Mouse (Mus musculus) forebrain, embryonic 12.5 days (tissue): ENCODE measurements around the gene Ftl1. TPM values are rescaled to one million over a fixed set of nuclear protein-coding genes. Genes with fewer than 3 reads are reported as not detected.
"Not testable (repeated sequence)": the region's sequence is repeated elsewhere in the genome, so short reads cannot be mapped to it uniquely, and the experiment has no call there.

Source experiments
- ATAC-seq: fragments of 200-750 bp; cut with Nextera tagmentation; 2 replicates; pipeline ENCODE4 v1.8.0; 2017; ENCODE audit warnings: moderate TSS enrichment; ENCODE audit not compliant: low FRiP score
- H3K27ac ChIP-seq: fragments of 300-500 bp; sonication (generic); 2 replicates; pipeline ENCODE4 v1.5.1; 2016; ENCODE audit warnings: mild to moderate bottlenecking
- H3K27me3 ChIP-seq: fragments of 300-500 bp; sonication (generic); 2 replicates; pipeline ENCODE4 v1.6.1; 2016; ENCODE audit warnings: mild to moderate bottlenecking
- H3K36me3 ChIP-seq: fragments of 300-500 bp; sonication (generic); replicated peaks from 2 replicates; pipeline ENCODE4 v1.6.1; 2016; ENCODE audit warnings: mild to moderate bottlenecking
- H3K4me1 ChIP-seq: fragments of 300-500 bp; sonication (generic); 2 replicates; pipeline ENCODE4 v1.6.1; 2016
- H3K4me2 ChIP-seq: fragments of 300-500 bp; sonication (generic); 2 replicates; pipeline ENCODE4 v1.6.1; 2016; ENCODE audit warnings: mild to moderate bottlenecking, moderate library complexity
- H3K4me3 ChIP-seq: fragments of 300-500 bp; sonication (generic); replicated peaks from 2 replicates; pipeline ENCODE4 v1.5.1; 2016; ENCODE audit warnings: mild to moderate bottlenecking
- H3K9ac ChIP-seq: fragments of 300-500 bp; sonication (generic); 2 replicates; pipeline ENCODE4 v1.6.1; 2016; ENCODE audit warnings: mild to moderate bottlenecking
- H3K9me3 ChIP-seq: fragments of 300-500 bp; sonication (generic); 2 replicates; pipeline ENCODE4 v1.6.1; 2016
- WGBS: fragments of 180-500 bp; shearing (Covaris S2); methylation state at CpG from one replicate; pipeline ENCODE4 v1.1.7; 2016; 5-methylcytosine and 5-hydroxymethylcytosine counted together
- polyA plus RNA-seq: library from polyadenylated mRNA; unstranded; fragments of >200 nt; fragmentation: Nextera tagmentation; extraction: Ambion mirVana; gene quantifications from 2 replicates; pipeline ENCODE4 v1.2.1, GENCODE M21; 2016

Gene Ftl1
- polyA plus RNA-seq, 1 experiment from 2014 or later: 5,523 TPM

- peak; percentile 70 for ATAC-seq
- Histone ChIP-seq H3K4me2 (peak overlapping the region; percentile 72), H3K4me3 (peak overlapping the region; percentile 43), H3K27me3 (no peaks in the 10 kb centered on the region), H3K4me1 (peaks cover 25% of the 10 kb centered on the region), H3K9me3 (no peaks in the 10 kb centered on the region), H3K9ac (peak overlapping the region; percentile 58), H3K36me3 (peaks cover 1% of the 10 kb centered on the region; the same call in 1 of the 2 replicates), H3K27ac (peak overlapping the region; percentile 60)
- WGBS: 15% methylated on average over 11 of the region's 11 CpGs
Observed at GRCm38 (mm10) chr7:45487861-45488292, 28.2 kb upstream of the Ftl1 start.

GRCm38 (mm10) chr7:45486761-45487415 lies 27.2 kb upstream of the Ftl1 start, which contains the start of gene Gm45808:
Gm45808 (minus strand) TSS chr7:45486811.
- H3K4me1 ChIP-seq: peaks cover 25% of the 10 kb centered on the region
- H3K36me3 ChIP-seq: no peaks in the 10 kb centered on the region; the same call in 1 of the 2 replicates
- no peak within 1 kb of the TSS; the same call in 1 of the 2 replicates for H3K27ac ChIP-seq
- no peaks in the 10 kb centered on the region for H3K27me3 ChIP-seq
- no peak within 1 kb of the TSS for H3K4me3 ChIP-seq
- H3K4me2 ChIP-seq: no peak within 1 kb of the TSS
- H3K9me3 ChIP-seq: no peaks in the 10 kb centered on the region
- WGBS: 84% methylated on average over 12 of the region's 12 CpGs
- no peak within 1 kb of the TSS for H3K9ac ChIP-seq
- no peak for ATAC-seq

GRCm38 (mm10) chr7:45486158-45486557 lies 26.5 kb upstream of the Ftl1 start:
- ATAC-seq: no peak
- no peak overlapping the region for H3K4me3 ChIP-seq
- no peak overlapping the region; the same call in 1 of the 2 replicates for H3K27ac ChIP-seq
- H3K9ac ChIP-seq: no peak overlapping the region
- no peak overlapping the region for H3K4me2 ChIP-seq
- no peaks in the 10 kb centered on the region for H3K27me3 ChIP-seq
- no peaks in the 10 kb centered on the region for H3K9me3 ChIP-seq
- no peaks in the 10 kb centered on the region for H3K36me3 ChIP-seq
- H3K4me1 ChIP-seq: peaks cover 23% of the 10 kb centered on the region
- 88% methylated on average over 7 of the region's 7 CpGs for WGBS

- 96% methylated on average over 5 of the region's 5 CpGs for WGBS
- ATAC-seq: not testable (repeated sequence)
Observed at GRCm38 (mm10) chr7:45484985-45485384, 25.3 kb upstream of the Ftl1 start.

GRCm38 (mm10) chr7:45482166-45482565 lies 22.5 kb upstream of the Ftl1 start:
- Histone ChIP-seq H3K27ac (no peak overlapping the region), H3K36me3 (no peaks in the 10 kb centered on the region), H3K27me3 (no peaks in the 10 kb centered on the region), H3K9ac (no peak overlapping the region), H3K9me3 (no peaks in the 10 kb centered on the region), H3K4me1 (no peaks in the 10 kb centered on the region), H3K4me3 (no peak overlapping the region), H3K4me2 (no peak overlapping the region)
- WGBS: 83% methylated on average over 1 of the region's 1 CpGs
- no peak for ATAC-seq

More at GRCm38 (mm10) chr7:45484985-45485384, 25.3 kb upstream of the Ftl1 start:
- not testable (repeated sequence) for H3K27me3 ChIP-seq, H3K4me2 ChIP-seq, H3K4me3 ChIP-seq, H3K9me3 ChIP-seq, H3K36me3 ChIP-seq, H3K9ac ChIP-seq, H3K27ac ChIP-seq
- H3K4me1 ChIP-seq: peaks cover 16% of the 10 kb centered on the region

GRCm38 (mm10) chr7:45481374-45481927 lies 21.8 kb upstream of the Ftl1 start, which contains the start of gene Tulp2:
Tulp2 (plus strand) TSS chr7:45481877.
- Histone ChIP-seq H3K4me3 (no peak within 1 kb of the TSS), H3K27ac (no peak within 1 kb of the TSS), H3K27me3 (no peaks in the 10 kb centered on the region), H3K36me3 (no peaks in the 10 kb centered on the region), H3K4me1 (no peaks in the 10 kb centered on the region), H3K4me2 (no peak within 1 kb of the TSS), H3K9me3 (no peaks in the 10 kb centered on the region), H3K9ac (no peak within 1 kb of the TSS)
- ATAC-seq: peak; percentile 87
- 51% methylated on average over 15 of the region's 15 CpGs for WGBS

DNA sequence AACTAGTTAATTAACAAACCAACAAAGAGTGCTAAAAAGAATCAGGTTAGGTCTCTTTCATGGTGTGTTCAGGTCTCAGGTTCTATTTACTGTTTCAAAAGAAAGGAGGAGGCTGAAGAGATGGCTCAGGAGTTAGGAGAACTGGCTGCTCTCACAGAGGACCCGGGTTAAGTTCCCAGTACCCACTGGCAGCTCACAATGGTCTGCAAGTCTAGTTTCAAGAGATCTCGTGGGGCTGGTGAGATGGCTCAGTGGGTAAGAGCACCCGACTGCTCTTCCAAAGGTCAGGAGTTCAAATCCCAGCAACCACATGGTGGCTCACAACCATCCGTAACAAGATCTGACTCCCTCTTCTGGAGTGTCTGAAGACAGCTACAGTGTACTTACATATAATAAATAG lies 20.6 kb upstream of the Ftl1 start:
- H3K27ac ChIP-seq, H3K27me3 ChIP-seq, H3K9me3 ChIP-seq, H3K4me3 ChIP-seq, H3K9ac ChIP-seq, ATAC-seq, H3K4me2 ChIP-seq, H3K36me3 ChIP-seq, H3K4me1 ChIP-seq: not testable (repeated sequence)
- WGBS: 79% methylated on average over 4 of the region's 4 CpGs

DNA sequence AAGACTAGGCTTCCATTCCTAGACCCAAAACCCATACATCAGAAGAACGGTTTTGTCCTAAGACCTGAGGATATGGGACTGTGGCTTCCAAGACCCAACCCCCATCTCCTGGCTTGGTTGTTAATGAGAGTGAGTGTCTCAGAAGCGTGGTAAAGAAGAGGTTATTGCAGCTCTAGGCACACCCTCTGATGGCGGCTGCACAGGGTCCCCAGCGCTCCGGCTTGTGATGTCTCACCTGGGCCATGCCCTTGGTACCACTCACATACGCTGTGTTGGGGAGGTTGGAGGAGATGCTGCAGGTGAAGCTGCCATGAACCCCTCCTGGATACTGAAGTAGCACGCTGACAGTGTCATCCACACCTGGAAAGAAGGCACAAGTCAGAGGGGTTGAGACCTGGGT lies 19.1 kb upstream of the Ftl1 start:
- ATAC-seq: no peak
- WGBS: 96% methylated on average over 7 of the region's 7 CpGs
- no peaks in the 10 kb centered on the region for H3K27me3 ChIP-seq

GRCm38 (mm10) chr7:45477003-45477402 lies 17.3 kb upstream of the Ftl1 start:
- ATAC-seq: no peak
- no peak overlapping the region for H3K9ac ChIP-seq
- no peak overlapping the region for H3K4me2 ChIP-seq
- no peaks in the 10 kb centered on the region for H3K27me3 ChIP-seq
- no peaks in the 10 kb centered on the region for H3K9me3 ChIP-seq
- no peaks in the 10 kb centered on the region for H3K36me3 ChIP-seq
- WGBS: 11% methylated on average over 3 of the region's 3 CpGs
- H3K27ac ChIP-seq: no peak overlapping the region
- no peak overlapping the region for H3K4me3 ChIP-seq
- no peaks in the 10 kb centered on the region for H3K4me1 ChIP-seq

More for the DNA sequence above, 19.1 kb upstream of the Ftl1 start:
- H3K4me3 ChIP-seq: no peak overlapping the region
- no peaks in the 10 kb centered on the region for H3K9me3 ChIP-seq
- H3K9ac ChIP-seq: no peak overlapping the region
- no peak overlapping the region for H3K27ac ChIP-seq
- H3K4me2 ChIP-seq: no peak overlapping the region
- no peaks in the 10 kb centered on the region for H3K4me1 ChIP-seq
- no peaks in the 10 kb centered on the region for H3K36me3 ChIP-seq

DNA sequence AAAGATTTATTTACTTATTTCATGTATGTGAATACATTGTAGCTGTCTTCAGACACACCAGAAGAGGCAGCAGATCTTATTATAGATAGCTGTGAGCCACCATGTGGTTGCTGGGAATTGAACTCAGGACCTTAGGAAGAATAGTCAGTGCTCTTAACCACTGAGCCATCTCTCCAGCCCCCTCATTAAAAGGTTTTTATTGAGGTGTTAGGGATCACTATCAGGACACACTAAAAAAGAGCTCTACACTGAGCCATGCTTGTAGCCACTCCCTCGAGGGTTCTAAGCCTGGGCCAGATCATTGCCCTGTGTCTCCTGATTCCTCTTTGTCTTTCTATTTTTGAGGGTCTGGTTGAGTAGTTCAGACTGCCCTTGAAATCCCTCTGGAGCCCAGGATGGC lies 16.8 kb upstream of the Ftl1 start:
- 36% methylated on average over 1 of the region's 1 CpGs for WGBS
- Histone ChIP-seq H3K9me3 (no peaks in the 10 kb centered on the region), H3K4me2 (no peak overlapping the region), H3K27me3 (no peaks in the 10 kb centered on the region), H3K4me3 (no peak overlapping the region), H3K27ac (no peak overlapping the region), H3K4me1 (no peaks in the 10 kb centered on the region), H3K36me3 (no peaks in the 10 kb centered on the region), H3K9ac (no peak overlapping the region)
- ATAC-seq: no peak

DNA sequence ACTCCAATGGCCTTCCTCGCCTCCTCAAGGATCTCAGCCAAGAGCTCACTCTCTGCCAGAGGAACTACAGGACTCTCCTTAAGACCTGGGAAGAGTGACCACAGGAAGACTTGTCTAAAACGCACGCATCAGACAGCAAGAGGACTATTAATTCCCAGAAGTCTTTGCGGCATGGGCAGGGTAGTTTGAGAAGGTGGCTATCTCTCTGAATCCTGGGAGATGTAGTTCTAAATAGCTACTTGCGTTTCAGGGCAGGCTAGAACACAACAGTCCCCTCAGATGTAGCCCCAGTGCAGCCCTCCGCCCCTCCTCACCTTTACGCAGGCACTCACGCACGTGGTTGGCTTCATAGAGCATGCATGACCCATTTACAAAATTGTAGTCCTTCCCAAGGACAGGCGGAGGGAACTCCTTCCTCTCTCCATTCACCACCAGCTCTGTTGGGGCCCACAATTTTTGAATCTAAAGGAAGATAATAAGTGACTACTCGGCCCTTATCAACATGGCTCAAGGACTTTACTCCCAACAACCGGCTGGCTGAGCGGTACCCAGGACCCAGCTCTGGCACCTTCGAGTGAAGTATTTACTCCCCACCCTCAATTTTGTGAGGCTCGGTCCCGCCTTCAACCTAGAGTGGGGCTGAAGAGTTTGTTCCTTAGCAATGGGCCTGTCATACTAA lies 15.7 kb upstream of the Ftl1 start:
- WGBS: 77% methylated on average over 16 of the region's 16 CpGs
- no peak overlapping the region for H3K27ac ChIP-seq
- H3K27me3 ChIP-seq: no peaks in the 10 kb centered on the region
- H3K4me1 ChIP-seq: no peaks in the 10 kb centered on the region
- no peak overlapping the region for H3K4me3 ChIP-seq
- no peak overlapping the region for H3K9ac ChIP-seq
- H3K36me3 ChIP-seq: no peaks in the 10 kb centered on the region
- 0 out of 2 replicates have a peak overlapping the region, but pooled peaks have one; percentile 21 for H3K4me2 ChIP-seq
- no peak for ATAC-seq
- H3K9me3 ChIP-seq: no peaks in the 10 kb centered on the region

DNA sequence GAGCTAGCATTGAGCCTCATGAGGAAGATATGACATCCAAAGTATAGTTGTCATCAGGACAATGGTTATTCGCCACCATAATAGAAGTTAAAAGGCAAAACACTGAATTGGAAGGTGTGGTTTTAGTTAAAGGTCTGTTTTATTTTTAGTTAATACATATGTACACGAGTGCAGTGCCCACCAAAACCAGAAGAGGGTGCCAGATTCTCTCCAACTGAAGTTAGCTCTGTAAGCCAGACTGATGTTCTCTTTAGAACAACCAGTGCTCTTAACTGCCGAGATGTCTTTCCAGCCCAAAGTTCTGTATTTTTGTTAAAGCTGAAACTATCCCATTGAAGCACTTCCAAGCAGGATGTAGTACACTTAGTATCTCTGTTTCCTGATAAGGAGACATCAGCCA lies 11.2 kb upstream of the Ftl1 start:
- no peak overlapping the region for H3K9ac ChIP-seq
- no peak overlapping the region for H3K27ac ChIP-seq
- WGBS: 8% methylated on average over 3 of the region's 3 CpGs
- H3K4me2 ChIP-seq: no peak overlapping the region
- H3K9me3 ChIP-seq: no peaks in the 10 kb centered on the region
- peaks cover 9% of the 10 kb centered on the region for H3K4me1 ChIP-seq
- no peak for ATAC-seq
- no peaks in the 10 kb centered on the region for H3K36me3 ChIP-seq
- no peaks in the 10 kb centered on the region for H3K27me3 ChIP-seq
- H3K4me3 ChIP-seq: no peak overlapping the region
